Mouse (Mus musculus) cortical plate, adult 2 months (tissue): ENCODE measurements around the gene Thrap3.

ENCODE experiments used
- CTCF ChIP-seq: fragments of 200-500 bp; IDR thresholded peaks from 2 replicates; pipeline ENCODE4 v1.5.1; 2011; ENCODE audit warnings: mild to moderate bottlenecking, control low read depth, low read length; ENCODE audit not compliant: insufficient read depth; ENCODE audit errors: extremely low read depth
- POLR2A ChIP-seq: fragments of 200-500 bp; IDR thresholded peaks from 2 replicates; pipeline ENCODE4 v1.6.1; 2011; ENCODE audit warnings: mild to moderate bottlenecking, low read length, control low read depth; ENCODE audit not compliant: insufficient read depth; ENCODE audit errors: extremely low read depth

- TF ChIP-seq CTCF (no peak), POLR2A (no peak)
Measured at GRCm38 (mm10) chr4:126137773-126138172, 64.8 kb downstream of the Thrap3 start.
